Comparison of ENCODE assay signal across 8 mouse cellular contexts in the genomic region with DNA sequence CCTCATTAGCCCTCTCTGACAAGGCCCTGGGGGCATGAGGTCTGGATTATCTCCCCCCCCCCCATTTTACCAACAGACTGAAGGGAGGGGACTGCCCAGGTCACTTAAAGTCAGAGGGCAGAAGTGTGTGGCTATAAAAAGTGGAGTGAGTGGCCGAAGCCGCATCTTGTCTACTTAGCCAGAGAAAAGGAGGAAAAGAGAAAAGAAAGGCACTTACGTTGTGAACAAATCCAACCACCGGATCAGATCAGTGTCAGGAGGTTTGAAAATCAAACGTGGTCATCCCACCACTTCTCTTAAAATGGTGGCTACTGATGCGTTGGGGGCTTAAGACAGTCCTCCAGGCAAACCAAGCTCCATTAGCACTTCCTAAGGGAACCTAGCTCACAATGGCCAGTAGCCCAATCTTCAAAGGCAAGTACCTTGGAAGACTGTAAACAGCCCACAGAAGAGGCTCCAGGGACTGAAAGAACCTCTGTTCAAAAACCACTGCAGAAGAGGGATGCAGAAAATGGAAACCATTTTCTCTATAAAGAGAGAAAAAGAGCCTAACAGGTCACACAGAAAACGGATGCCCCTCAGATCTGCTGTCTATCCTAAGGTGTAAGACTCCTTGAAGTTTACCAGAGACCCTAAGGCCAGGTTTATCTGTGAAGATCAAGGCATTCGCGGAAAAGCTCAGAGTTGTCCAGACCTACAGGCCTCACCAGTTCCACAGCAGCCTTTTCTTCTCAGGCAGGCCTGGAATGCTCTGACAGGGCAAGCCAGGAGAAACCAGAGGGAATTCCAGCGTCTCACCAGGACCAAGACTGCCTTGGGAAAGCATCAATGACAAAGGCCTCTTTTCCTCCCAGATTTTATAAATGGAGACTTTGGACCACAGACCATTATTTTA. TPM values are rescaled to one million over a fixed set of nuclear protein-coding genes. Genes with fewer than 3 reads are reported as not detected.
A peak's percentile ranks its signal among the peaks of the same experiment; 100 is the strongest.
DNase-seq lines count a peak whose midpoint lies in the region; ATAC-seq and TF ChIP-seq lines count a peak whose summit lies in the region.

No protein-coding gene starts in this region.

- intact Hi-C loops in heart, postnatal 36 days (cut with DNase I), result loop anchor here (1.0 kb wide), 2 partner anchors 58 to 84 kb away; no protein-coding TSS in a partner anchor

- peak overlapping the region; percentile 100 for H3K9ac ChIP-seq in heart, embryonic 15.5 days
- peak overlapping the region; percentile 97 for H3K9ac ChIP-seq in forebrain, embryonic 15.5 days (replicated peaks)
- peak overlapping the region; percentile 100 for H3K9ac ChIP-seq in liver, postnatal 0 days (replicated peaks)

- peak overlapping the region; percentile 100 for H3K27ac ChIP-seq in heart, embryonic 15.5 days
- peak overlapping the region; percentile 100 for H3K27ac ChIP-seq in forebrain, embryonic 15.5 days (replicated peaks)
- H3K27ac ChIP-seq in liver, postnatal 0 days (ENCODE audit: low read depth), result peak overlapping the region; percentile 100

- 22% methylated on average over 10 of the region's 10 CpGs for whole genome bisulfite sequencing in heart, embryonic 15.5 days
- WGBS in forebrain, embryonic 15.5 days, result 7% methylated on average over 10 of the region's 10 CpGs
- whole genome bisulfite sequencing in liver, postnatal 0 days (ENCODE audit: insufficient replicate concordance), result 25% methylated on average over 10 of the region's 10 CpGs

- H3K27me3 ChIP-seq in heart, embryonic 15.5 days, result no peaks in the 10 kb centered on the region
- H3K27me3 ChIP-seq in G1E (ENCODE audit: insufficient read depth, low read length), result no peaks in the 10 kb centered on the region
- H3K27me3 ChIP-seq in forebrain, embryonic 15.5 days, result no peaks in the 10 kb centered on the region
- H3K27me3 ChIP-seq in liver, postnatal 0 days (ENCODE audit: insufficient read depth, low read length), result no peaks in the 10 kb centered on the region

- ATAC-seq in heart, embryonic 15.5 days (replicated peaks; ENCODE audit: insufficient number of reproducible peaks, insufficient read depth, low FRiP score, low read depth), result no peak
- no peak for ATAC-seq in G1E (ENCODE audit: extremely low read depth, insufficient number of reproducible peaks, low FRiP score, poor library complexity, severe bottlenecking)
- ATAC-seq in forebrain, embryonic 15.5 days (replicated peaks), result no peak
- no peak for ATAC-seq in liver, postnatal 0 days
- ATAC-seq in activated CD4-positive, CD25-positive, alpha-beta regulatory T cell, adult 4 months, result no peak

- TF ChIP-seq CTCF in G1E (IDR thresholded peaks at IDR 0.05; ENCODE audit: low read depth, low read length), result no peak
- no peak for TF ChIP-seq CTCF in liver, postnatal 0 days (IDR thresholded peaks at IDR 0.05; ENCODE audit: low read depth)

- H3K9me3 ChIP-seq in heart, embryonic 15.5 days (replicated peaks), result no peaks in the 10 kb centered on the region
- no peaks in the 10 kb centered on the region for H3K9me3 ChIP-seq in G1E (replicated peaks)
- no peaks in the 10 kb centered on the region for H3K9me3 ChIP-seq in forebrain, embryonic 15.5 days
- no peaks in the 10 kb centered on the region for H3K9me3 ChIP-seq in liver, postnatal 0 days (ENCODE audit: low read length)

- TF ChIP-seq EP300 in liver, postnatal 0 days (IDR thresholded peaks at IDR 0.05; ENCODE audit: low read depth), result no peak

- H3K4me2 ChIP-seq in heart, embryonic 15.5 days, result peak overlapping the region; percentile 90
- peak overlapping the region; percentile 95 for H3K4me2 ChIP-seq in forebrain, embryonic 15.5 days (replicated peaks)
- peak overlapping the region; percentile 99 for H3K4me2 ChIP-seq in liver, postnatal 0 days (ENCODE audit: low read depth, low read length)

- DNase-seq in heart, postnatal 36 days, result no peak
- no peak for DNase-seq in G1E (ENCODE audit: low spot score)
- DNase-seq in liver, postnatal 0 days, result no peak
- DNase-seq in gastrocnemius, adult 18-20 months (ENCODE audit: low spot score), result no peak
- DNase-seq in gastrocnemius, postnatal 4 days (ENCODE audit: low spot score in 2 of 2), result no peak

- H3K4me3 ChIP-seq in heart, embryonic 15.5 days, result peak overlapping the region; percentile 91
- peak overlapping the region; percentile 80 for H3K4me3 ChIP-seq in G1E (ENCODE audit: low read depth, low read length)
- H3K4me3 ChIP-seq in forebrain, embryonic 15.5 days, result peak overlapping the region; percentile 97
- peak overlapping the region; percentile 97 for H3K4me3 ChIP-seq in liver, postnatal 0 days (ENCODE audit: low read depth, low read length)

- peaks cover 29% of the 10 kb centered on the region for H3K4me1 ChIP-seq in heart, embryonic 15.5 days (replicated peaks)
- H3K4me1 ChIP-seq in G1E (ENCODE audit: insufficient read depth, low read depth, low read length), result peaks cover 47% of the 10 kb centered on the region
- H3K4me1 ChIP-seq in forebrain, embryonic 15.5 days, result peaks cover 33% of the 10 kb centered on the region
- H3K4me1 ChIP-seq in liver, postnatal 0 days (ENCODE audit: insufficient read depth), result peaks cover 28% of the 10 kb centered on the region

- no peaks in the 10 kb centered on the region for H3K36me3 ChIP-seq in heart, embryonic 15.5 days
- H3K36me3 ChIP-seq in G1E (replicated peaks), result peaks cover 12% of the 10 kb centered on the region
- no peaks in the 10 kb centered on the region for H3K36me3 ChIP-seq in forebrain, embryonic 15.5 days
- no peaks in the 10 kb centered on the region for H3K36me3 ChIP-seq in liver, postnatal 0 days (replicated peaks; ENCODE audit: insufficient read depth, low read length)

RNA-seq across cellular contexts. Expression of a gene that starts 1.5 kb away (rescaled TPM):
- polyA plus RNA-seq in heart, embryonic 15.5 days (2015; fragmentation: Nextera tagmentation; extraction: Ambion mirVana), result 16.5 and 20.4 TPM in 2 replicates
- 10 to 100 TPM; 37.7 to 42.1 TPM for total RNA-seq in heart, postnatal 36 days (2021)
- total RNA-seq in G1E (2014; fragmentation: Nextera tagmentation) (224 and 240 TPM in 2 replicates), G1E (2017) (21.4 and 22.2 TPM in 2 replicates)
- polyA plus RNA-seq in G1E (2012), result 124 and 205 TPM in 2 replicates
- polyA plus RNA-seq in forebrain, embryonic 15.5 days (2015; fragmentation: Nextera tagmentation; extraction: Ambion mirVana), result 40.1 and 40.9 TPM in 2 replicates
- polyA plus RNA-seq in liver, postnatal 0 days (2015; fragmentation: Nextera tagmentation; extraction: Ambion mirVana), result 6.1 and 6.2 TPM in 2 replicates
- polyA plus RNA-seq in activated CD4-positive, CD25-positive, alpha-beta regulatory T cell, adult 4 months (2017; shearing (Covaris generic)), result 10 to 100 TPM; 58.4 to 79.1 TPM
- 10 to 100 TPM; 22.4 to 26.6 TPM for total RNA-seq in gastrocnemius, adult 18-20 months (2021)
- 10 to 100 TPM; 55.0 to 55.5 TPM for total RNA-seq in gastrocnemius, postnatal 4 days (2021)
